Mouse (Mus musculus) liver, adult 2 months (tissue): ENCODE data around the gene Frmd4a. TPM values are rescaled to one million over a fixed set of nuclear protein-coding genes. Genes with fewer than 3 reads are reported as not detected.

ENCODE experiments used
- DNase-seq: peaks from one replicate; pipeline ENCODE4 v3.0.0-alpha.2; 2011; ENCODE audit warnings: low read depth, low spot score; ENCODE audit errors: extremely low read depth
- H3K27ac ChIP-seq: fragments of 200-500 bp; replicated peaks from 2 replicates; pipeline ENCODE4 v1.5.1; 2012; ENCODE audit warnings: low read depth, mild to moderate bottlenecking, control low read depth, inconsistent platforms, low read length; ENCODE audit not compliant: insufficient read depth
- H3K27me3 ChIP-seq: fragments of 200-500 bp; 2 replicates; pipeline ENCODE4 v1.6.1; 2012; ENCODE audit warnings: mild to moderate bottlenecking, moderate library complexity, low read length, inconsistent platforms; ENCODE audit not compliant: control insufficient read depth, insufficient read depth
- H3K36me3 ChIP-seq: fragments of 200-500 bp; 2 replicates; pipeline ENCODE4 v1.6.1; 2012; ENCODE audit warnings: low read length, inconsistent platforms; ENCODE audit not compliant: control insufficient read depth, insufficient read depth
- H3K4me1 ChIP-seq: fragments of 200-500 bp; 2 replicates; pipeline ENCODE4 v1.6.1; 2011; ENCODE audit warnings: low read length; ENCODE audit not compliant: control insufficient read depth, insufficient read depth
- H3K4me3 ChIP-seq: fragments of 200-500 bp; 2 replicates; pipeline ENCODE4 v1.5.1; 2011; ENCODE audit warnings: low read depth, mild to moderate bottlenecking, control low read depth, low read length, moderate library complexity; ENCODE audit not compliant: insufficient read depth
- H3K79me2 ChIP-seq: fragments of 200-500 bp; 2 replicates; pipeline ENCODE4 v1.6.1; 2012; ENCODE audit warnings: inconsistent platforms, mild to moderate bottlenecking, low read length, moderate library complexity; ENCODE audit not compliant: control insufficient read depth, insufficient read depth
- H3K9ac ChIP-seq: fragments of 200-500 bp; 2 replicates; pipeline ENCODE4 v1.6.1; 2012; ENCODE audit warnings: low read depth, mild to moderate bottlenecking, control low read depth, inconsistent platforms, low read length
- CTCF ChIP-seq: fragments of 200-500 bp; IDR thresholded peaks from 2 replicates; pipeline ENCODE4 v1.5.1; 2011; ENCODE audit warnings: low read depth, low read length, control low read depth
- POLR2A ChIP-seq: fragments of 200-500 bp; IDR thresholded peaks from 2 replicates; pipeline ENCODE4 v1.6.1; 2011; ENCODE audit warnings: low read length, control low read depth; ENCODE audit not compliant: insufficient read depth; ENCODE audit errors: extremely low read depth
- WGBS: fragments of 180-500 bp; shearing (Covaris S2); methylation state at CpG from one replicate; pipeline ENCODE4 v1.1.7; 2018; 5-methylcytosine and 5-hydroxymethylcytosine counted together
- polyA plus RNA-seq: library from polyadenylated mRNA; depleted of rRNA; stranded (reverse); fragments of >200 nt; gene quantifications from 2 replicates; pipeline ENCODE4 v1.2.3, GENCODE M21; 2012
- total RNA-seq: library from RNA; depleted of rRNA; stranded (reverse); fragments of >200 nt; gene quantifications from 2 replicates; pipeline ENCODE4 v1.2.3, GENCODE M21; 2014

The Frmd4a gene
- total and polyA plus RNA-seq, 2 experiments, result 2.1 to 3.1 TPM

DNA sequence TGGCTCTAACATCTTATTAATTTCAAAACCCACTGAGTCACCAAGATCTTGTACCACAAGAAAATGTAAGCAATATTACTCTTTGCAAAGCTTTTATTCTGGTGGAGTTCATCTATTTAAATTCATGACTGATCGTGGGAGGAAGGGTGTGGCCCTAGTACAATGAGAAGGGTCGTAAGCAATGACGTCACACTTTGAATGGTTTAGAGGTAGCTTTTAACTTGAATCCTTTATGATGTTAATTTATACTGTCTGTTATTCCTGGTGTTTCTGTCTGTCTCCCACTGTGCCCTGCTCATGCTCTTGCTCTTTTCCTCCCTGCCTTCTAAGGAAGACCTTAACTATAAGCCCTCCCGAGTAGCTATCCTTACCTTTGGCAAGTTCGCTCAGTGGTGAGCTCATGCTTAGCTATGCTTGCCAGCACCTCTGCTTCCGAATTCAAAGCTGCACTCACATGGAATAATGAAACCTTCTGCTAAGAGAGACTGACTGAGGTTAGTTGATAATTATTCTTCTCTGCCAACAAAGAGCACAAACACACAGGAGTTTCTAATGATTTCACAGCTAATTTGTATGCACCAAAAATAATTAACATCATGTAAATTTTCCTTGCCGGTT, 95.9 kb downstream of the Frmd4a start:
- Histone ChIP-seq H3K27me3 (no peaks in the 10 kb centered on the region), H3K27ac (no peak overlapping the region), H3K4me1 (no peaks in the 10 kb centered on the region), H3K9ac (no peak overlapping the region), H3K4me3 (no peak overlapping the region), H3K79me2 (no peaks in the 10 kb centered on the region), H3K36me3 (no peaks in the 10 kb centered on the region)
- WGBS, result 86% methylated on average over 7 of the region's 7 CpGs
- DNase-seq, result no peak
- TF ChIP-seq CTCF, result no peak
- TF ChIP-seq POLR2A, result no peak

- no peaks in the 10 kb centered on the region for H3K36me3 ChIP-seq
- WGBS, result 72% methylated on average over 9 of the region's 9 CpGs
Observed at GRCm38 (mm10) chr2:4119678-4120458, 102.4 kb downstream of the Frmd4a start.

GRCm38 (mm10) chr2:4131216-4131615, 113.7 kb downstream of the Frmd4a start:
- DNase-seq, result no peak
- Histone ChIP-seq H3K4me3 (no peak overlapping the region), H3K27ac (no peak overlapping the region), H3K36me3 (no peaks in the 10 kb centered on the region), H3K79me2 (no peaks in the 10 kb centered on the region), H3K27me3 (no peaks in the 10 kb centered on the region), H3K4me1 (no peaks in the 10 kb centered on the region), H3K9ac (no peak overlapping the region)
- no peak for TF ChIP-seq CTCF
- no peak for TF ChIP-seq POLR2A
- WGBS, result 95% methylated on average over 4 of the region's 4 CpGs

More at GRCm38 (mm10) chr2:4119678-4120458, 102.4 kb downstream of the Frmd4a start:
- Histone ChIP-seq H3K27me3 (no peaks in the 10 kb centered on the region), H3K27ac (no peak overlapping the region), H3K4me3 (no peak overlapping the region), H3K4me1 (no peaks in the 10 kb centered on the region), H3K9ac (no peak overlapping the region), H3K79me2 (no peaks in the 10 kb centered on the region)
- TF ChIP-seq POLR2A, result no peak
- no peak for TF ChIP-seq CTCF
- no peak for DNase-seq

- 87% methylated on average over 3 of the region's 3 CpGs for WGBS
- Histone ChIP-seq H3K4me3 (no peak overlapping the region), H3K27me3 (no peaks in the 10 kb centered on the region), H3K36me3 (no peaks in the 10 kb centered on the region), H3K4me1 (no peaks in the 10 kb centered on the region), H3K27ac (no peak overlapping the region), H3K79me2 (no peaks in the 10 kb centered on the region), H3K9ac (no peak overlapping the region)
- TF ChIP-seq CTCF, result no peak
- TF ChIP-seq POLR2A, result no peak
- DNase-seq, result no peak
Observed at GRCm38 (mm10) chr2:4137493-4137892, 120.0 kb downstream of the Frmd4a start.

DNA sequence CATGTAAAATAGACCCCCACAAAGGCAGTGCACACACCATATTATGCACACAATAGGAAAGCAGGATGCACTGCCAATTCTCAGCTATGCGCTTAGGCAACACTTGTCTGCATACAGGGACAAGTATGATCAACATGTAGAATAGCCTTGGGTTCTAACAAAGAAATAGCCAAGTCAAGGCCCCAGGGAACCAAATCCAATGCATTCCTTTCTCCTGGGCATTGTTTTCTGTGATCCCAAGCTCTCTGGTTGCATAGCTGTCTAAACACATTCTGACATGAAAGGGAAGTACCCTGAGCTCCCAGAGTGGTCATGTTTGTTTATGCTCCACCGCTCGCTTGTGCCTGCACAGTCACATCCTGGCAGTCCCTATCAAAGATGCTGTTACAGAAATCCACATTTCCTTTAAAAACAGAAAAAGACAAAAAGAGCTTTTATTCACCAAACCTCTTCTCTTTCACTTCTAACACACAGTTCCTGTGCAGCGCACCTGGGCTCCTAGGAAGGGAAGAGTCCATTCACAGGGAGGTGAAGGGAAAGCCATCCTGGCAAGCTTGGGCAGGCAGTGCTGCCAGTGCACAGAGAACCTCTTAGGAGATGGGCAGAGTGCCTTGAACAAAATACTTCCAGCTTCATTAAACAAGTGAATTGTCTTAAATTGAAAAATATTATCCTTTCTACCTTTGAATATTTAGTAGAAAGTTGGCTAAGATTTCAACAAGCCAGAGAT, 124.9 kb downstream of the Frmd4a start:
- H3K9ac ChIP-seq, result no peak overlapping the region
- no peaks in the 10 kb centered on the region; the same call in 1 of the 2 replicates for H3K27me3 ChIP-seq
- no peak for DNase-seq
- TF ChIP-seq CTCF, result no peak
- no peak for TF ChIP-seq POLR2A
- no peak overlapping the region for H3K4me3 ChIP-seq
- no peaks in the 10 kb centered on the region for H3K4me1 ChIP-seq
- 54% methylated on average over 4 of the region's 4 CpGs for WGBS
- no peaks in the 10 kb centered on the region for H3K79me2 ChIP-seq
- H3K27ac ChIP-seq, result no peak overlapping the region
- no peaks in the 10 kb centered on the region for H3K36me3 ChIP-seq
